Mouse (Mus musculus) small intestine, adult 2 months (tissue): ENCODE measurements at regions not wholly inside any gene's neighbourhood (a gene's known extent, or its start where the extent isn't known, plus 50 kb on each side); places are given as distances from the start of the nearest gene placed in this dataset.

Experiments
- CTCF ChIP-seq: fragments of 200-500 bp; IDR thresholded peaks from 2 replicates; pipeline ENCODE4 v1.5.1; 2012; ENCODE audit warnings: low read depth, mild to moderate bottlenecking, control low read depth, inconsistent platforms, low read length, moderate library complexity, mixed read lengths; ENCODE audit not compliant: insufficient replicate concordance, insufficient read length; ENCODE audit errors: extremely low read depth
- POLR2A ChIP-seq: fragments of 200-500 bp; IDR thresholded peaks from 2 replicates; pipeline ENCODE4 v1.6.1; 2012; ENCODE audit warnings: low read depth, mild to moderate bottlenecking, control low read depth, inconsistent platforms, low read length, moderate library complexity

DNA sequence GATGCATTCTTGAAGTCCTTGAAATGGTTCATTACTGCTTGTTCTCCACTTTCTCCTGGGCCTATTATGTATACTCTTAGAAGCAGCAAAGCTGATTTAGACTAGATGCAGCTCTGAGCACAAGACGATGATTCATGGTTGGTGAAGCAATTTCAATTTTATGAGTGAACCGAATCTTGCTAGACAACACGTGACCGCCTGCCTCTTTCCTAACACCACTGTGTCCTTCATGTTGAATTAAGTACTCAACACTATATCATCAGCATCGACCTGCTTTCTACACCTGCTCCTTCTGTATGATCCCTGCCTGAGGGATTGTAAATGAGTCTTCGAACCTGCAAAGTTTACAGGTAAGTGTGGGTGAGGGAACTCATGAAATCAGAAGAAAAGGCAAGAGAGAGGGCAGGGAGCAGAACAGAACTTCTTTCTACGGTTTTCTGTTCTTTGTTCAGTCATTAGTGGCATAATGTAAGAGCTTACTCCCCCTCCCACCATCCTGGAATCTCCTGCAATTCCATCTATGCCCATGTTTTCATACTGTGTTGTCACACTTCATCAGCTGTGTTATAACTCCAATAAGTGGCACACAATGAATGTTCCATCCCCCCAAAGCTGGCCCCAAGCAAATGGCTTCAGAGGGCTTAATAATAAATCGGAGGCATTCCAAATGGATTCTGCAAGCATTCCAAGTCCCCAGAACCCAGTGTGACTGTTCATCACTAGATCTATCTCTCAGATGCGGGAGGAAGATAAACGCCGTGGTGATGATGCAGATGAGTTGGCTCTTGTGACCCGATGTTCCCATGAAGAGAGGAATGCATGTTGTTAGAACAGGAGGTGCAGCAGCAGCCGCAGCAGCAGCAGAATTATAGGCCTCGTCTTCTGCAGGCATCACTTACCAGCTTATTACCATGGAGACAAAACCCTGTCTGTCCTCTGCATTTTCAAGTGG is 224.2 kb upstream of the Serp2 start:
- no peak for TF ChIP-seq CTCF
- no peak for TF ChIP-seq POLR2A
